Mouse (Mus musculus): ENCODE data around the gene 2610301B20Rik. TPM values are rescaled to one million over a fixed set of nuclear protein-coding genes. Genes with fewer than 3 reads are reported as not detected.
"Not testable (repeated sequence)": the region's sequence is repeated elsewhere in the genome, so short reads cannot be mapped to it uniquely, and the experiment has no call there.

The 2610301B20Rik gene
- polyA plus RNA-seq, 1 experiment from 2014 or later: 26.9 TPM

- Histone ChIP-seq H3K4me1 (replicated peaks; ENCODE audit: control insufficient read depth, insufficient read depth, low read length) (no peaks in the 10 kb centered on the region), H3K4me3 (ENCODE audit: low read depth, low read length) (no peak overlapping the region), H3K27ac (ENCODE audit: low read depth) (no peak overlapping the region), H3K27me3 (replicated peaks; ENCODE audit: control insufficient read depth, insufficient read depth, low read length) (no peaks in the 10 kb centered on the region), H3K4me2 (ENCODE audit: low read length) (no peak overlapping the region), H3K36me3 (ENCODE audit: control insufficient read depth, insufficient read depth, low read length) (peaks cover 47% of the 10 kb centered on the region), H3K9ac (ENCODE audit: low read length) (no peak overlapping the region), H3K9me3 (ENCODE audit: control insufficient read depth, low read length) (0 out of 2 replicates have a peak, but pooled peaks cover 5% of the 10 kb centered on the region)
- no peak for ATAC-seq (replicated peaks; ENCODE audit: low FRiP score, low TSS enrichment, low read depth)
- no peak for DNase-seq (ENCODE audit: low spot score)
- WGBS: 90% methylated on average over 8 of the region's 8 CpGs
These were observed 9.6 kb downstream of the 2610301B20Rik start for GRCm38 (mm10) chr4:10883740-10884408.

- ATAC-seq (replicated peaks; ENCODE audit: low FRiP score, low TSS enrichment, low read depth): no peak
- no peak for DNase-seq (ENCODE audit: low spot score)
These were observed 14.5 kb downstream of the 2610301B20Rik start for GRCm38 (mm10) chr4:10888835-10889234.

GRCm38 (mm10) chr4:10896262-10896661 lies 22.0 kb downstream of the 2610301B20Rik start:
- Histone ChIP-seq H3K9ac (ENCODE audit: low read length) (no peak overlapping the region), H3K4me3 (ENCODE audit: low read depth, low read length) (no peak overlapping the region), H3K27ac (ENCODE audit: low read depth) (no peak overlapping the region), H3K27me3 (replicated peaks; ENCODE audit: control insufficient read depth, insufficient read depth, low read length) (no peaks in the 10 kb centered on the region), H3K9me3 (ENCODE audit: control insufficient read depth, low read length) (no peaks in the 10 kb centered on the region), H3K4me1 (replicated peaks; ENCODE audit: control insufficient read depth, insufficient read depth, low read length) (no peaks in the 10 kb centered on the region), H3K4me2 (ENCODE audit: low read length) (no peak overlapping the region), H3K36me3 (ENCODE audit: control insufficient read depth, insufficient read depth, low read length) (peaks cover 33% of the 10 kb centered on the region)
- WGBS: 83% methylated on average over 4 of the region's 4 CpGs
- DNase-seq (ENCODE audit: low spot score): no peak
- ATAC-seq (replicated peaks; ENCODE audit: low FRiP score, low TSS enrichment, low read depth): no peak

More at GRCm38 (mm10) chr4:10888835-10889234, 14.5 kb downstream of the 2610301B20Rik start:
- WGBS: 89% methylated on average over 10 of the region's 10 CpGs
- Histone ChIP-seq H3K9me3 (ENCODE audit: control insufficient read depth, low read length) (peaks cover 9% of the 10 kb centered on the region; the same call in 1 of the 2 replicates), H3K4me2 (ENCODE audit: low read length) (no peak overlapping the region), H3K36me3 (ENCODE audit: control insufficient read depth, insufficient read depth, low read length) (peaks cover 33% of the 10 kb centered on the region), H3K4me1 (replicated peaks; ENCODE audit: control insufficient read depth, insufficient read depth, low read length) (no peaks in the 10 kb centered on the region), H3K9ac (ENCODE audit: low read length) (no peak overlapping the region), H3K4me3 (ENCODE audit: low read depth, low read length) (no peak overlapping the region), H3K27me3 (replicated peaks; ENCODE audit: control insufficient read depth, insufficient read depth, low read length) (no peaks in the 10 kb centered on the region), H3K27ac (ENCODE audit: low read depth) (no peak overlapping the region)

GRCm38 (mm10) chr4:10896859-10897258 lies 22.6 kb downstream of the 2610301B20Rik start:
- DNase-seq (ENCODE audit: low spot score) (no peak), ATAC-seq (replicated peaks; ENCODE audit: low FRiP score, low TSS enrichment, low read depth) (peak; percentile 66; the same call in 1 of the 2 replicates)
- Histone ChIP-seq H3K4me2 (ENCODE audit: low read length) (no peak overlapping the region), H3K9me3 (ENCODE audit: control insufficient read depth, low read length) (no peaks in the 10 kb centered on the region), H3K4me1 (replicated peaks; ENCODE audit: control insufficient read depth, insufficient read depth, low read length) (no peaks in the 10 kb centered on the region), H3K27me3 (replicated peaks; ENCODE audit: control insufficient read depth, insufficient read depth, low read length) (no peaks in the 10 kb centered on the region), H3K36me3 (ENCODE audit: control insufficient read depth, insufficient read depth, low read length) (peaks cover 33% of the 10 kb centered on the region), H3K27ac (ENCODE audit: low read depth) (no peak overlapping the region), H3K9ac (ENCODE audit: low read length) (no peak overlapping the region), H3K4me3 (ENCODE audit: low read depth, low read length) (no peak overlapping the region)

GRCm38 (mm10) chr4:10905234-10905801 lies 31.0 kb downstream of the 2610301B20Rik start:
- no peaks in the 10 kb centered on the region for H3K36me3 ChIP-seq (ENCODE audit: control insufficient read depth, insufficient read depth, low read length)
- peak; percentile 47 for ATAC-seq (replicated peaks; ENCODE audit: low FRiP score, low TSS enrichment, low read depth)
- WGBS: 8% methylated on average over 13 of the region's 13 CpGs
- H3K27me3 ChIP-seq (replicated peaks; ENCODE audit: control insufficient read depth, insufficient read depth, low read length): no peaks in the 10 kb centered on the region
- H3K9me3 ChIP-seq (ENCODE audit: control insufficient read depth, low read length): no peaks in the 10 kb centered on the region
- no peak overlapping the region for H3K9ac ChIP-seq (ENCODE audit: low read length)
- H3K4me3 ChIP-seq (ENCODE audit: low read depth, low read length): no peak overlapping the region
- H3K4me1 ChIP-seq (replicated peaks; ENCODE audit: control insufficient read depth, insufficient read depth, low read length): peaks cover 8% of the 10 kb centered on the region; the same call in 1 of the 2 replicates
- 0 out of 2 replicates have a peak overlapping the region, but pooled peaks have one; percentile 0 for H3K4me2 ChIP-seq (ENCODE audit: low read length)
- H3K27ac ChIP-seq (ENCODE audit: low read depth): no peak overlapping the region
- DNase-seq (ENCODE audit: low spot score): no peak

- H3K9ac ChIP-seq (ENCODE audit: low read length); H3K4me3 ChIP-seq (ENCODE audit: low read depth, low read length); DNase-seq (ENCODE audit: low spot score); H3K36me3 ChIP-seq (ENCODE audit: control insufficient read depth, insufficient read depth, low read length); ATAC-seq (replicated peaks; ENCODE audit: low FRiP score, low TSS enrichment, low read depth); H3K27ac ChIP-seq (ENCODE audit: low read depth); H3K4me2 ChIP-seq (ENCODE audit: low read length); H3K4me1 ChIP-seq (replicated peaks; ENCODE audit: control insufficient read depth, insufficient read depth, low read length); H3K9me3 ChIP-seq (ENCODE audit: control insufficient read depth, low read length); H3K27me3 ChIP-seq (replicated peaks; ENCODE audit: control insufficient read depth, insufficient read depth, low read length): not testable (repeated sequence)
- WGBS: 42% methylated on average over 7 of the region's 7 CpGs
These were observed 37.1 kb downstream of the 2610301B20Rik start for GRCm38 (mm10) chr4:10911417-10911816.

GRCm38 (mm10) chr4:10911909-10912478 lies 37.7 kb downstream of the 2610301B20Rik start:
- no peaks in the 10 kb centered on the region for H3K4me1 ChIP-seq (replicated peaks; ENCODE audit: control insufficient read depth, insufficient read depth, low read length)
- no peak overlapping the region for H3K9ac ChIP-seq (ENCODE audit: low read length)
- H3K4me3 ChIP-seq (ENCODE audit: low read depth, low read length): no peak overlapping the region
- 0 out of 2 replicates have a peak, but pooled peaks have one; percentile 11 for ATAC-seq (replicated peaks; ENCODE audit: low FRiP score, low TSS enrichment, low read depth)
- no peak overlapping the region for H3K4me2 ChIP-seq (ENCODE audit: low read length)
- WGBS: 75% methylated on average over 6 of the region's 6 CpGs
- H3K27me3 ChIP-seq (replicated peaks; ENCODE audit: control insufficient read depth, insufficient read depth, low read length): no peaks in the 10 kb centered on the region
- no peak for DNase-seq (ENCODE audit: low spot score)
- no peaks in the 10 kb centered on the region for H3K36me3 ChIP-seq (ENCODE audit: control insufficient read depth, insufficient read depth, low read length)
- no peaks in the 10 kb centered on the region for H3K9me3 ChIP-seq (ENCODE audit: control insufficient read depth, low read length)
- no peak overlapping the region for H3K27ac ChIP-seq (ENCODE audit: low read depth)

- WGBS: 33% methylated on average over 7 of the region's 7 CpGs
- no peak overlapping the region for H3K27ac ChIP-seq (ENCODE audit: low read depth)
- H3K9ac ChIP-seq (ENCODE audit: low read length): no peak overlapping the region
- H3K9me3 ChIP-seq (ENCODE audit: control insufficient read depth, low read length): no peaks in the 10 kb centered on the region
- H3K4me2 ChIP-seq (ENCODE audit: low read length): no peak overlapping the region
- H3K27me3 ChIP-seq (replicated peaks; ENCODE audit: control insufficient read depth, insufficient read depth, low read length): no peaks in the 10 kb centered on the region
- no peak overlapping the region for H3K4me3 ChIP-seq (ENCODE audit: low read depth, low read length)
- peak; percentile 88 for ATAC-seq (replicated peaks; ENCODE audit: low FRiP score, low TSS enrichment, low read depth)
- peak; percentile 97 for DNase-seq (ENCODE audit: low spot score)
- no peaks in the 10 kb centered on the region for H3K4me1 ChIP-seq (replicated peaks; ENCODE audit: control insufficient read depth, insufficient read depth, low read length)
- H3K36me3 ChIP-seq (ENCODE audit: control insufficient read depth, insufficient read depth, low read length): no peaks in the 10 kb centered on the region
These were observed 38.5 kb downstream of the 2610301B20Rik start for GRCm38 (mm10) chr4:10912611-10913301.

All from intestine, embryonic 14.5 days (tissue).